Mouse (Mus musculus) hindbrain, postnatal 0 days (tissue): Measurements from ENCODE around the gene Kpna7. TPM values are rescaled to one million over a fixed set of nuclear protein-coding genes. Genes with fewer than 3 reads are reported as not detected.

Source experiments
- ATAC-seq: fragments of 200-750 bp; cut with Nextera tagmentation; 2 replicates; pipeline ENCODE4 v1.8.0; 2017; ENCODE audit warnings: mild to moderate bottlenecking, moderate TSS enrichment, moderate library complexity
- DNase-seq: peaks from one replicate; pipeline ENCODE4 v3.0.0-alpha.2; 2015; ENCODE audit warnings: low spot score
- H3K27ac ChIP-seq: fragments of 300-500 bp; sonication (generic); 2 replicates; pipeline ENCODE4 v1.5.1; 2014; ENCODE audit warnings: mild to moderate bottlenecking
- H3K27me3 ChIP-seq: fragments of 300-500 bp; sonication (generic); 2 replicates; pipeline ENCODE4 v1.6.1; 2014; ENCODE audit warnings: low read length, mixed read lengths; ENCODE audit not compliant: insufficient read depth
- H3K36me3 ChIP-seq: fragments of 300-500 bp; sonication (generic); 2 replicates; pipeline ENCODE4 v1.6.1; 2014; ENCODE audit warnings: low read length, mixed read lengths; ENCODE audit not compliant: insufficient read depth
- H3K4me1 ChIP-seq: fragments of 300-500 bp; sonication (generic); 2 replicates; pipeline ENCODE4 v1.6.1; 2014; ENCODE audit warnings: antibody characterized with exemption, low read length, mixed read lengths; ENCODE audit not compliant: insufficient read depth
- H3K4me2 ChIP-seq: fragments of 300-500 bp; sonication (generic); 2 replicates; pipeline ENCODE4 v1.6.1; 2014; ENCODE audit warnings: low read depth, mild to moderate bottlenecking, low read length, moderate library complexity, mixed read lengths
- H3K4me3 ChIP-seq: fragments of 300-500 bp; sonication (generic); 2 replicates; pipeline ENCODE4 v1.5.1; 2014; ENCODE audit warnings: low read length
- H3K9ac ChIP-seq: fragments of 300-500 bp; sonication (generic); replicated peaks from 2 replicates; pipeline ENCODE4 v1.6.1; 2014; ENCODE audit warnings: mild to moderate bottlenecking, low read length, moderate library complexity, mixed read lengths
- H3K9me3 ChIP-seq: fragments of 300-500 bp; sonication (generic); 2 replicates; pipeline ENCODE4 v1.6.1; 2016; ENCODE audit warnings: low read length, mixed read lengths
- CTCF ChIP-seq: IDR thresholded peaks from 2 replicates; pipeline ENCODE4 v1.5.1; 2016; ENCODE audit warnings: antibody characterized with exemption, control low read depth, low read depth
- WGBS: fragments of 180-500 bp; shearing (Covaris S2); extraction: QIAGEN DNeasy Blood & Tissue Kit; methylation state at CpG from one replicate; pipeline ENCODE4 v1.1.7; 2014; 5-methylcytosine and 5-hydroxymethylcytosine counted together
- polyA plus RNA-seq: library from polyadenylated mRNA; unstranded; fragments of >200 nt; fragmentation: Nextera tagmentation; extraction: Ambion mirVana; gene quantifications from 2 replicates; pipeline ENCODE4 v1.2.1, GENCODE M21; 2015
- total RNA-seq: library from RNA; depleted of rRNA; stranded (reverse); fragments of >200 nt; gene quantifications from 2 replicates; pipeline ENCODE4 v1.2.3, GENCODE M21; 2014

Gene Kpna7
- total and polyA plus RNA-seq, 2 experiments from 2014 or later, result 0.09 TPM; not detected in 1

DNA sequence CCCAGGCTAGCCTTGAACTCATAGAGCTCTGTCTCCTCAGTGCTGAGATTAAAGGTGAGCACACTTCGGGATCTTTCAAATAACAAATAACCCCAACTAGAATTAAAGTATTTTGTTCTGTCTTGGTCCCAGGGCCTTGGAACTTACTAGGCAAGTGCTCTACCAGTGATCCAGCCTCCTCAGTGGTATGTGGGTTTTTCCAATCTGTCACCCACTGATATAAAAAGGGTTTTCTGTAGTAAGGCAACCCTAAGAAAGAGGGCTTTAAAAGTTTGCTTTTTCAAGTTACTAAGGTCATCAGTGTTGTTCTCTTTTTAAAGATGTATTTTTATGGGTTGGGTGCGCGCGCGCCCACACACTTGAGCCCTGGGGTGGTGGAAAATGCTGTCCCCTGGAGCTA is 31.9 kb upstream of the Kpna7 start:
- ATAC-seq, result no peak

DNA sequence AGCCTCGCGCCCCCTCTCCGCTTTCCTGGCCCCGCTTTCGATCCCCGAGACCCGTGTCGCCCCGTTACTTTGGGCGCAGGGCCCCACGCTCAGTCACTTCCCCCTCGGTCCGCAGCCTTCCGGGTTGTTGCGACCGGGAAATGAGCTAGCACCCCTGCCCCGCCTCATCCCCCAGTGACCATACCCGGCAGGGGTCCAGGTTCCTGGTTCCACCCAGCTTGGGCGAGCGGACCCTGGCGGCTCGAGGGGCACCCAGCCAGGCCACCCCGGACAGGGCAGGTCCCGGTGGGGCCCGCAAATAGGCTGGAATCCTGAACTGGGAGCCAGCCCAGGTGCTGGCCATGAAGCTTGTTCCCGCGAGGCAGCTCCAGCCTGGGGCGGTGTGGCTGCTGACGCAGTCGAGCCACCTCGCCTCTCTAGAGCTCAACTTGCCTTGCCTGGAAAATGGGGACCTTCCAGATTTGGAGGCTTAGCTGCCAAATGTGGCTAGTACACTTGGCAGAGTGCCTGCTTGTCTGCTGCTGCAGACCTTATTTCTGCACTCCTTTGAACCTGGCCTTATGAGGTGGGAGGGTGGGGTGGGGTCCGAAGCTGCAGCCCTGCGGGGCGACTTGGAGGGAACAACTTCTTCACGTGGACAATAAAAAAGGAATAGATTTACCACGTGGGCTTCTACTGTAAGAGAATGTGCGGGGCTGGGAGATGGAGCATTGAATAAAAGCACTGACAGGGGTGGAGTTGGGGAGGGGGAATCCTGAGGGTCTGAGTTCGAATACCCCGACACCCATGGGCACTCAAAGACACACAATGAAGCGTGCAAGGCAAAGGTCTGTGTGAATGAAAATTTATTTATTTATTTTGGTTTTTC is 31.0 kb upstream of the Kpna7 start:
- H3K4me1 ChIP-seq, result no peaks in the 10 kb centered on the region
- ATAC-seq (peak; percentile 11), DNase-seq (peak; percentile 51)
- H3K27me3 ChIP-seq, result no peaks in the 10 kb centered on the region
- 17% methylated on average over 40 of the region's 40 CpGs for WGBS
- peak overlapping the region; percentile 51 for H3K9ac ChIP-seq
- peak overlapping the region; percentile 3; the same call in 1 of the 2 replicates for H3K27ac ChIP-seq
- no peaks in the 10 kb centered on the region for H3K9me3 ChIP-seq
- H3K4me2 ChIP-seq, result peak overlapping the region; percentile 60
- H3K36me3 ChIP-seq, result peaks cover 9% of the 10 kb centered on the region
- peak overlapping the region; percentile 43 for H3K4me3 ChIP-seq
- TF ChIP-seq CTCF, result no peak

More for the DNA sequence above, 31.9 kb upstream of the Kpna7 start:
- no peaks in the 10 kb centered on the region for H3K4me1 ChIP-seq
- H3K4me3 ChIP-seq, result no peak overlapping the region
- H3K36me3 ChIP-seq, result peaks cover under 1% of the 10 kb centered on the region; the same call in 1 of the 2 replicates
- H3K27ac ChIP-seq, result no peak overlapping the region
- no peak for TF ChIP-seq CTCF
- no peaks in the 10 kb centered on the region for H3K27me3 ChIP-seq
- no peak for DNase-seq
- WGBS, result 90% methylated on average over 5 of the region's 5 CpGs
- no peaks in the 10 kb centered on the region for H3K9me3 ChIP-seq
- no peak overlapping the region for H3K9ac ChIP-seq
- H3K4me2 ChIP-seq, result no peak overlapping the region

DNA sequence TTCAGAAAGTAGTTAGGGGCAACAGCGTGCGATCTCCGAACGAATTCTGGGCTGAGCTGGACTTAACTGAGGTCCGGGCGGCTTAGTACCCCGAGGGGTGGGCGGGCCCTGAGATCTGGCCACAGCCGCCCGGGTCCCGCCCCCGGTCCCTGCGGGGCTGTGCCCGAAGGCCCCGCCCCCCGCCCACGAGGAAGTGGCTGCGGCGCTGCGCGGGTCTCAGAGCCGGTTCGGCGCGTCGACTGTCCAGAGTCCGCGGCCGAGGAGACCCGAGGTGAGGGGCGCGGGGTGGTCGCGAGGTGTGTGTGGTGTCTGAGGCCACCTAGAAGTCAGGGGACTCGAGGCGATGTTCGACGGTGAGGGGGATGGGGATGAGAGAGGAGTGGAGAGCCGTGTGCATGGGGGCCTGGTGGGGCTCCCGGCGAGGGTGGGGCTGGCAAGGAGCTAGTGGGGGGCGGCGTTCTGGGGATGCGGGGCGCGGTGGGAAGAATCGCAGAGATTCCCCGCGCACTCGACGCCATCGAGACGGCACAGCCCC is 30.3 kb upstream of the Kpna7 start, which contains the start of gene Arpc1b:
TSS of gene Arpc1b (plus strand) at position 145 of the 535 bp plus-strand sequence.
- Histone ChIP-seq H3K27me3 (no peaks in the 10 kb centered on the region), H3K27ac (peak within 1 kb of the TSS; percentile 3; the same call in 1 of the 2 replicates), H3K4me1 (no peaks in the 10 kb centered on the region), H3K4me2 (peak within 1 kb of the TSS; percentile 60), H3K9me3 (no peaks in the 10 kb centered on the region), H3K4me3 (peak within 1 kb of the TSS; percentile 43), H3K36me3 (peaks cover 16% of the 10 kb centered on the region), H3K9ac (peak within 1 kb of the TSS; percentile 51)
- 2% methylated on average over 46 of the region's 53 CpGs for WGBS
- peak; percentile 60 for DNase-seq
- ATAC-seq, result peak; percentile 57
- no peak for TF ChIP-seq CTCF

DNA sequence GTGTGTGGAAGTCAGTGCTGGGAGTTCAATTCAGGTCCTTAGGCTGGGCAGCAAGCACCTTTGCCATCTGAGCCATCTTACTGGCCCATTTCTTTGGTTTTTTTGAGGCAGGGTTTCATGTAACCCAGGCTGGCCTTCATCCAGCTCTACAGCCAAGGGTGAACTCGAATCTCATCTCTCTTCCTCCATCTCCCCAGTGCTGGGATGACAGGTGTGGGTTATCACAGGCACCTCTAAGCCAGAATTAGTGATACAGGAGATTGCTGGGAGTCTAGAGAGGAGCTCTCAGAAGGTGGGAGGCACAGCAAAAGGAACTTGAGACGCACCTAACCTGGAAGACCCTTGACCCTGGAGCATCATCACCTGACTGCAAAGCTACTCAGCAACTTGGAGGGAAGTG is 29.6 kb upstream of the Kpna7 start:
- ATAC-seq, result no peak
- TF ChIP-seq CTCF, result no peak
- no peak overlapping the region for H3K4me2 ChIP-seq

DNA sequence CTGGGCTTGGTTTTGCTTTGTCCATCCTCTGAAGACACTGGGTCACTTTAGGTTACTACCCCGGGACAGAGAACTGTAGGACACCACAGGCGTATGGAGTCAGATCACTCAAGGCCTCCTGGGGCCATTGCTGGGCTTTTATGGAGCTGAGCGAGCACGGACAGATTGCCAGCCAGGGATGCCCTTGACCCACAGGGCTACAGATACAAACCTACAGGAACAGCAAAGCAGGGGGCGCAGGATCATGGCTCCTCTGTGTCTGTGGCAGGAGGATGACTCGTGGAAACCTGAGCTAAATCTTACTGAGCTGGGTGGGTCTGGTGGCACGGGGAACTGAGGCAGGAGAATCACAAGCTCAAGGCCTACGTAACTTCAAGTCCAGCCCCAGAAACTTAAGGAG is 28.7 kb upstream of the Kpna7 start:
- no peak overlapping the region for H3K4me2 ChIP-seq
- WGBS, result 74% methylated on average over 8 of the region's 8 CpGs
- ATAC-seq, result no peak

More for the DNA sequence above, 29.6 kb upstream of the Kpna7 start:
- no peaks in the 10 kb centered on the region for H3K9me3 ChIP-seq
- 61% methylated on average over 2 of the region's 2 CpGs for WGBS
- H3K36me3 ChIP-seq, result peaks cover 22% of the 10 kb centered on the region
- no peak for DNase-seq
- H3K27ac ChIP-seq, result no peak overlapping the region
- H3K9ac ChIP-seq, result no peak overlapping the region
- no peak overlapping the region for H3K4me3 ChIP-seq
- no peaks in the 10 kb centered on the region for H3K4me1 ChIP-seq
- no peaks in the 10 kb centered on the region for H3K27me3 ChIP-seq

DNA sequence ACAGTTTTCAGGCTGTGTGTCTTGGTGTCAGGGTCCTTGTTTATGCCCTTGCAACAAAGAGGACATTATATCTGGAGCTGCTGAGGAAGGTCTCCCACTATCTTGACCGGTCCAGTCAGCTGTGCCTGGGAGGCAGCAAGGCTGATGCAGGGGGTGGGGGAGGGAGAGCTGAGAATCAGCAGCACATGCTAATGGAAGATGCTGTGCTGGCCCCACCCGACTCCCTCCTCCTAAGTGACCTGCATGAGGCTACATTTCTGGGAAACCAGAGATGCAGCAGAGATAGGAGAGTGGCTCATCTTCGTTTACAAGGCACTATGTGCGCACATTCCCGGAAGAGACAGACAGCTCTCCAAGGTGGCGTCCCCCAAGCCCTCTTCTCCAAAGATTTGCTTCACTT is 26.6 kb upstream of the Kpna7 start:
- no peak for DNase-seq
- Histone ChIP-seq H3K36me3 (peaks cover 44% of the 10 kb centered on the region), H3K4me2 (no peak overlapping the region), H3K4me1 (no peaks in the 10 kb centered on the region), H3K27me3 (no peaks in the 10 kb centered on the region), H3K27ac (no peak overlapping the region), H3K9ac (no peak overlapping the region), H3K9me3 (no peaks in the 10 kb centered on the region), H3K4me3 (no peak overlapping the region)
- ATAC-seq, result no peak
- no peak for TF ChIP-seq CTCF
- 91% methylated on average over 6 of the region's 6 CpGs for WGBS

More for the DNA sequence above, 28.7 kb upstream of the Kpna7 start:
- Histone ChIP-seq H3K27me3 (no peaks in the 10 kb centered on the region), H3K4me3 (no peak overlapping the region), H3K36me3 (peaks cover 26% of the 10 kb centered on the region), H3K4me1 (no peaks in the 10 kb centered on the region), H3K9ac (no peak overlapping the region), H3K9me3 (no peaks in the 10 kb centered on the region), H3K27ac (no peak overlapping the region)
- TF ChIP-seq CTCF, result no peak
- no peak for DNase-seq
